Mouse (Mus musculus): ENCODE results near the gene Slc26a8. TPM values are rescaled to one million over a fixed set of nuclear protein-coding genes. Genes with fewer than 3 reads are reported as not detected.
"Not testable (repeated sequence)": the region's sequence is repeated elsewhere in the genome, so short reads cannot be mapped to it uniquely, and the experiment has no call there.

Slc26a8 gene
- 0.58 and 0.90 TPM in 2 replicates for polyA plus RNA-seq (2014; fragmentation: Nextera tagmentation; extraction: Ambion mirVana)

- Histone ChIP-seq H3K27me3 (replicated peaks; ENCODE audit: control insufficient read depth, insufficient read depth, low read length) (peaks cover 10% of the 10 kb centered on the region; the same call in 1 of the 2 replicates), H3K9me3 (ENCODE audit: control insufficient read depth, low read length) (no peaks in the 10 kb centered on the region), H3K36me3 (ENCODE audit: control insufficient read depth, insufficient read depth, low read length) (no peaks in the 10 kb centered on the region), H3K4me2 (ENCODE audit: low read depth, low read length) (peak within 1 kb of the TSS; percentile 80), H3K4me1 (ENCODE audit: control insufficient read depth, insufficient read depth, low read length) (peaks cover 19% of the 10 kb centered on the region), H3K27ac (replicated peaks; ENCODE audit: low read depth, low read length) (no peak within 1 kb of the TSS; the same call in 1 of the 2 replicates), H3K4me3 (ENCODE audit: low read depth, low read length) (peak within 1 kb of the TSS; percentile 99), H3K9ac (ENCODE audit: low read depth, low read length) (peak within 1 kb of the TSS; percentile 69)
- WGBS, result 9% methylated on average over 40 of the region's 40 CpGs
- DNase-seq (ENCODE audit: low spot score) (no peak), ATAC-seq (ENCODE audit: low read depth) (no peak)
Observed at GRCm38 (mm10) chr17:28689586-28690283, at the start of gene Slc26a8. TSS of gene Slc26a8 (minus strand) at chr17:28690233.

- Histone ChIP-seq H3K27ac (replicated peaks; ENCODE audit: low read depth, low read length) (no peak overlapping the region), H3K27me3 (replicated peaks; ENCODE audit: control insufficient read depth, insufficient read depth, low read length) (no peaks in the 10 kb centered on the region), H3K4me3 (ENCODE audit: low read depth, low read length) (no peak overlapping the region), H3K4me2 (ENCODE audit: low read depth, low read length) (no peak overlapping the region), H3K9me3 (ENCODE audit: control insufficient read depth, low read length) (no peaks in the 10 kb centered on the region), H3K36me3 (ENCODE audit: control insufficient read depth, insufficient read depth, low read length) (peaks cover 83% of the 10 kb centered on the region), H3K4me1 (ENCODE audit: control insufficient read depth, insufficient read depth, low read length) (no peaks in the 10 kb centered on the region), H3K9ac (ENCODE audit: low read depth, low read length) (no peak overlapping the region)
- WGBS, result 92% methylated on average over 6 of the region's 6 CpGs
- ATAC-seq (ENCODE audit: low read depth) (no peak), DNase-seq (ENCODE audit: low spot score) (no peak)
Observed at GRCm38 (mm10) chr17:28739244-28739643, 49.2 kb upstream of the Slc26a8 start.

- Histone ChIP-seq H3K4me1 (ENCODE audit: control insufficient read depth, insufficient read depth, low read length) (no peaks in the 10 kb centered on the region), H3K27me3 (replicated peaks; ENCODE audit: control insufficient read depth, insufficient read depth, low read length) (no peaks in the 10 kb centered on the region), H3K4me2 (ENCODE audit: low read depth, low read length) (no peak overlapping the region), H3K4me3 (ENCODE audit: low read depth, low read length) (no peak overlapping the region), H3K9me3 (ENCODE audit: control insufficient read depth, low read length) (no peaks in the 10 kb centered on the region), H3K27ac (replicated peaks; ENCODE audit: low read depth, low read length) (no peak overlapping the region), H3K9ac (ENCODE audit: low read depth, low read length) (no peak overlapping the region), H3K36me3 (ENCODE audit: control insufficient read depth, insufficient read depth, low read length) (peaks cover 80% of the 10 kb centered on the region)
- ATAC-seq (ENCODE audit: low read depth) (no peak), DNase-seq (ENCODE audit: low spot score) (no peak)
- whole genome bisulfite sequencing, result 81% methylated on average over 4 of the region's 4 CpGs
Observed at GRCm38 (mm10) chr17:28737973-28738372, 47.9 kb upstream of the Slc26a8 start.

- no peaks in the 10 kb centered on the region for H3K4me1 ChIP-seq (ENCODE audit: control insufficient read depth, insufficient read depth, low read length)
- H3K27ac ChIP-seq (replicated peaks; ENCODE audit: low read depth, low read length), result no peak overlapping the region
- DNase-seq (ENCODE audit: low spot score) (no peak), ATAC-seq (ENCODE audit: low read depth) (no peak)
- 73% methylated on average over 4 of the region's 4 CpGs for WGBS
- no peak overlapping the region for H3K9ac ChIP-seq (ENCODE audit: low read depth, low read length)
- no peaks in the 10 kb centered on the region for H3K27me3 ChIP-seq (replicated peaks; ENCODE audit: control insufficient read depth, insufficient read depth, low read length)
- H3K9me3 ChIP-seq (ENCODE audit: control insufficient read depth, low read length), result no peaks in the 10 kb centered on the region
- H3K4me2 ChIP-seq (ENCODE audit: low read depth, low read length), result no peak overlapping the region
- H3K36me3 ChIP-seq (ENCODE audit: control insufficient read depth, insufficient read depth, low read length), result peaks cover 80% of the 10 kb centered on the region
- no peak overlapping the region for H3K4me3 ChIP-seq (ENCODE audit: low read depth, low read length)
Observed at GRCm38 (mm10) chr17:28736486-28736885, 46.5 kb upstream of the Slc26a8 start.

GRCm38 (mm10) chr17:28735317-28736105 lies 45.5 kb upstream of the Slc26a8 start:
- H3K9ac ChIP-seq (ENCODE audit: low read depth, low read length), result no peak overlapping the region

GRCm38 (mm10) chr17:28727511-28727910 lies 37.5 kb upstream of the Slc26a8 start:
- not testable (repeated sequence) for H3K4me3 ChIP-seq (ENCODE audit: low read depth, low read length); H3K27ac ChIP-seq (replicated peaks; ENCODE audit: low read depth, low read length); ATAC-seq (ENCODE audit: low read depth); H3K4me2 ChIP-seq (ENCODE audit: low read depth, low read length); H3K9me3 ChIP-seq (ENCODE audit: control insufficient read depth, low read length); DNase-seq (ENCODE audit: low spot score); H3K9ac ChIP-seq (ENCODE audit: low read depth, low read length); H3K4me1 ChIP-seq (ENCODE audit: control insufficient read depth, insufficient read depth, low read length); H3K27me3 ChIP-seq (replicated peaks; ENCODE audit: control insufficient read depth, insufficient read depth, low read length)
- WGBS, result 88% methylated on average over 11 of the region's 11 CpGs
- peaks cover 92% of the 10 kb centered on the region for H3K36me3 ChIP-seq (ENCODE audit: control insufficient read depth, insufficient read depth, low read length)

More at GRCm38 (mm10) chr17:28735317-28736105, 45.5 kb upstream of the Slc26a8 start:
- H3K27me3 ChIP-seq (replicated peaks; ENCODE audit: control insufficient read depth, insufficient read depth, low read length), result no peaks in the 10 kb centered on the region
- H3K4me3 ChIP-seq (ENCODE audit: low read depth, low read length), result no peak overlapping the region
- H3K36me3 ChIP-seq (ENCODE audit: control insufficient read depth, insufficient read depth, low read length), result peaks cover 80% of the 10 kb centered on the region
- DNase-seq (ENCODE audit: low spot score) (no peak), ATAC-seq (ENCODE audit: low read depth) (no peak)
- no peaks in the 10 kb centered on the region for H3K4me1 ChIP-seq (ENCODE audit: control insufficient read depth, insufficient read depth, low read length)
- 93% methylated on average over 6 of the region's 6 CpGs for WGBS
- no peak overlapping the region for H3K27ac ChIP-seq (replicated peaks; ENCODE audit: low read depth, low read length)
- no peak overlapping the region for H3K4me2 ChIP-seq (ENCODE audit: low read depth, low read length)
- no peaks in the 10 kb centered on the region for H3K9me3 ChIP-seq (ENCODE audit: control insufficient read depth, low read length)

GRCm38 (mm10) chr17:28725783-28726182 lies 35.8 kb upstream of the Slc26a8 start, which contains the start of gene AC170998.1:
TSS of gene AC170998.1 (plus strand) at chr17:28726083.
- H3K36me3 ChIP-seq (ENCODE audit: control insufficient read depth, insufficient read depth, low read length), result peaks cover 82% of the 10 kb centered on the region
- no peak within 1 kb of the TSS for H3K4me3 ChIP-seq (ENCODE audit: low read depth, low read length)
- DNase-seq (ENCODE audit: low spot score), result no peak
- H3K4me1 ChIP-seq (ENCODE audit: control insufficient read depth, insufficient read depth, low read length), result no peaks in the 10 kb centered on the region
- no peak within 1 kb of the TSS for H3K27ac ChIP-seq (replicated peaks; ENCODE audit: low read depth, low read length)
- ATAC-seq (ENCODE audit: low read depth), result no peak
- H3K9ac ChIP-seq (ENCODE audit: low read depth, low read length), result no peak within 1 kb of the TSS
- H3K9me3 ChIP-seq (ENCODE audit: control insufficient read depth, low read length), result no peaks in the 10 kb centered on the region
- WGBS, result 92% methylated on average over 4 of the region's 4 CpGs
- no peak within 1 kb of the TSS for H3K4me2 ChIP-seq (ENCODE audit: low read depth, low read length)
- no peaks in the 10 kb centered on the region for H3K27me3 ChIP-seq (replicated peaks; ENCODE audit: control insufficient read depth, insufficient read depth, low read length)

GRCm38 (mm10) chr17:28717535-28717934 lies 27.5 kb upstream of the Slc26a8 start:
- Histone ChIP-seq H3K4me3 (ENCODE audit: low read depth, low read length) (no peak overlapping the region), H3K27me3 (replicated peaks; ENCODE audit: control insufficient read depth, insufficient read depth, low read length) (no peaks in the 10 kb centered on the region), H3K27ac (replicated peaks; ENCODE audit: low read depth, low read length) (peak overlapping the region; percentile 53), H3K9ac (ENCODE audit: low read depth, low read length) (no peak overlapping the region), H3K9me3 (ENCODE audit: control insufficient read depth, low read length) (no peaks in the 10 kb centered on the region), H3K36me3 (ENCODE audit: control insufficient read depth, insufficient read depth, low read length) (peaks cover 66% of the 10 kb centered on the region), H3K4me2 (ENCODE audit: low read depth, low read length) (no peak overlapping the region), H3K4me1 (ENCODE audit: control insufficient read depth, insufficient read depth, low read length) (peaks cover 6% of the 10 kb centered on the region; the same call in 1 of the 2 replicates)
- ATAC-seq (ENCODE audit: low read depth), result no peak
- peak; percentile 64 for DNase-seq (ENCODE audit: low spot score)
- WGBS, result 47% methylated on average over 3 of the region's 3 CpGs

Data from embryonic facial prominence, embryonic 14.5 days (tissue).